Mouse (Mus musculus) effector memory CD4-positive, alpha-beta T cell, adult 5 months (primary cell): ENCODE measurements around the gene Psd. TPM values are rescaled to one million over a fixed set of nuclear protein-coding genes. Genes with fewer than 3 reads are reported as not detected.

Experiments used
- polyA plus RNA-seq: library from polyadenylated mRNA; unstranded; fragments of 100-300 nt; shearing (Covaris generic); gene quantifications from one replicate; pipeline ENCODE4 v1.2.1, GENCODE M21; 2017

Psd gene
- 8.8 TPM for polyA plus RNA-seq

DNA sequence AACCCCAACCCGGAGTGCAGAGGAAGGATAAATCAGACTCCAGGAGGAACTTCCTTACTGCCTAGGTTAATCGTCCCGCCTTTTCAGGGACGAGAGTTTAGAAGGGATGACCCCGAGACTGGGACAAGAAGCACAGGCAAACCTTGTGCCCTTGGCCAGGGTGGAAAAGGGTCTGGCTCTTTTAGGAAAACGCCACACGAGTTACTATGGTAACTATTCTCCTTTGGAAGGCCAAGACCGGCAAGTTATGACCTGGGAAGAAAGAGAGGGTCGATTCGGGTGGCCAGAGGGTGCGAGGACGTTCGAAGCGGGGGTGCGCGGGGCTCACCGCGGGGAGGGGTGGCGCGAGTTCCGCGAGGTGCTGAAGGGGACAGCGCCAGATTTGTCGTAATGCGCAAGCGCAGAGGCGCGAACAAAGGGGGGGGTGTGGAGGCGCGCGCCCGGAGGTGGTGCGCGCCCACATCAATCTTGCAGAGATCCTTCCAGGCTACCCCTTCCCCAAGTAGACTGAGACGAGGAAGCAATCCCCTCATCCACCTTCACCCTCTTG lies at the start of gene Psd:
Psd (minus strand) TSS at position 401 of the 550 bp plus-strand sequence.

DNA sequence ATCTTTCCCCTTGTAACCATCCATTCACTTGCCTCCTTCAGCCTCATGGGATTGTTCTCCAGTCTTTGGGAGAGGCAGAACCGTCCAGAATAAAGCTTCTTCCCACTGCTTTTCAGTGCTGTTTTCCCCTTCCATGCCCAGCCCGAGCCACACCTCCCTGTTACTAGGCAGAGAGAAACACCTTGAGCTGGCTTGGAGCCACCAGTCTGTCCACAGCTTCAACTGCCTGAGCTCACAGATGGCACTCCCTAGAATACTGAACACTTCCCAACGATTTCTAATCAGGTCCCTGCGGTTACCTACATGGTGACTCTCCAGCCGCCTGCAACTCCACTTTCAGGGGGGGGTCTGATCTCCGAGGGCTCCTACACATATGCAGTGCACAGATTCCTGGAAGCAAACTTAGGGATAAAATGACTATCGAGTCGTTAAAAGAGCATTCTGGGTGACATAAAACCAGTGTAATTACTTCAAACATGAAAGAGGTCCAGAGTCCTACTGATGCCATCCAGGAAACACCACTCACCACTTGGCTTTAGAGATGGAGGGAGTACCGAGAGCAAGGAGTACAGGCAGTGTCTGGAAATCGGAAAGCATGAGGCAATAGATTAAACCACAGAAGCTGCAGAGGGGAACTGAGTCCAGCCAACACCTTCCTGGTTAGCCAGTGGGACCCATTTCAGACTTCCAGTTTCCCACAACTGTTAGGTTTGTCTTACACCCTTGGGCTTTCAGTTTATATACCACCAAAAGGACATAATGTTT lies 23.4 kb upstream of the Psd start, which contains the start of gene 2310034G01Rik:
2310034G01Rik (minus strand) TSS at position 135 of the 765 bp plus-strand sequence.

DNA sequence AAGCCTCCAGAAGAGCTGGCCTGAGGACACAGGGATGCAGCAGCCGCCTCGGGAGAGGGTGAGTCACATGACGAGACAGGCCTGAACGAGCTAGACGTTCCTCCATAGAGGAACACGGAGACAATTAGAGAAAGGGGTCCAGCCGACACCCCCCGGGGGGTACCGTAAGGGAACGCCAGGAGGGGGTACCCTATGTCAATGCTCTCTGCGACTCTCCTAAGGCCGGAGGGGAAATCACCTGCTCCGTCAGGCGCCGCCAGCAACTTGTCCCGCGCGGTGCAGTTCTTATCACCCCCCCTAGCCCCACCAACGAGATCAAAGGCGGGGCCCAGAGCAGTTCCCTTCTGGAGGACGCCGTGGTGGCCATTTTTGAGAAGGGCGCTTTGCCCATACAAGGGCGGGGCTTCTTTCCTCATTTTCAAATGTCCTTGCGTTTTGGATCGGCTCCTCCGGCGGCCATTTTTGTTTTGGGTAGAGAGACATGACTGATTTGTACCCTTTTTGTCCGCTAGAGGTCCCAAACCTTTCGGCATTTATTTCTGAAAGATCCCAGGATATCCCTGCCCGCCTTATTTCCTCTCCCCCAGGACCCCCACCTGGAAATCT lies 11.5 kb upstream of the Psd start, which contains the start of gene Cuedc2:
Cuedc2 (minus strand) TSS at position 372 of the 606 bp plus-strand sequence.

DNA sequence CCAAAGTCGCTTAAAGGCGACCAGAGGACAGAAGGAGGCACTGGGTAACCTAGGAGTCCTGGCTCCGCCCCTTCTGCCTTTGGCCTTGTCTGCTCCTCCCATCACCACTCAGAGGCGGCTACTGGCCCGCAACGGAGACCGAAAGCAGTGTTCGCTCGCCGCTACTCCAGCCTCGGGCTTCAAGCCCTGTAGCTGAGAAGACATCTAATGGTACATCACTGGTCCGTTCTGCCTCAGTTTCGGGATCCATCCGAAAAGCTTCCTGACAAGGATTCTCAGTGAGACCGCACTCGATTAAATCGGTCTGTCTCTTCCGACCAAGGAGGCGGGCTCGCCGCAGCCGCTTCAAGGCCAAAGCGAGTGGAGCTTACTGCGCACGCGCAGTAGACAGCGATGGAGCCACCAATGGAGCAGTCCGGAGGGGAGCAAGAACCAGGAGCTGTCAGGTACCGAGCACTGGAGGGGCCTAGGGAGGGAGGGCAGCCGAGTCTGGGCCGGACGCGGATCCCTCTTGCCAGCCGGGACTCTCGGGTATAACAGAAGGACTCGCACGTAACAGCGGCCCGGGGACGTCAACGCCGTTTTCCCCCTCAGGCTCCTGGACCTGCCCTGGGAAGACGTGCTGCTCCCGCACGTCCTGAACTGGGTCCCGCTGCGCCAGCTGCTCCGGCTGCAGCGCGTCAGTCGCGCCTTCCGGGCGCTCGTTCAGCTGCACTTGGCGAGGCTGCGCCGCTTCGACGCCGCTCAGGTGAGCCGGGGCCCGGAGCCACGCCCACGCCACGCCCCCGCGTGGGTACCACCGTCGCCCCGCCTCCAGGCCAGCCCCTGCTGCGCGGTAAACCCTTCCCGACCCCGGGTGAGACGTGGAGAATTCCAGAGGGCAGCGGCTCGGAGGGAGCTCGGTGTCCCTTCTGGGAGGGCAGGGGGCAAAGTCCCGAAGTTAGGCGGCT lies 1.4 kb upstream of the Psd start, which contains the start of gene Fbxl15:
Fbxl15 (plus strand) TSS at position 104 of the 950 bp plus-strand sequence.

DNA sequence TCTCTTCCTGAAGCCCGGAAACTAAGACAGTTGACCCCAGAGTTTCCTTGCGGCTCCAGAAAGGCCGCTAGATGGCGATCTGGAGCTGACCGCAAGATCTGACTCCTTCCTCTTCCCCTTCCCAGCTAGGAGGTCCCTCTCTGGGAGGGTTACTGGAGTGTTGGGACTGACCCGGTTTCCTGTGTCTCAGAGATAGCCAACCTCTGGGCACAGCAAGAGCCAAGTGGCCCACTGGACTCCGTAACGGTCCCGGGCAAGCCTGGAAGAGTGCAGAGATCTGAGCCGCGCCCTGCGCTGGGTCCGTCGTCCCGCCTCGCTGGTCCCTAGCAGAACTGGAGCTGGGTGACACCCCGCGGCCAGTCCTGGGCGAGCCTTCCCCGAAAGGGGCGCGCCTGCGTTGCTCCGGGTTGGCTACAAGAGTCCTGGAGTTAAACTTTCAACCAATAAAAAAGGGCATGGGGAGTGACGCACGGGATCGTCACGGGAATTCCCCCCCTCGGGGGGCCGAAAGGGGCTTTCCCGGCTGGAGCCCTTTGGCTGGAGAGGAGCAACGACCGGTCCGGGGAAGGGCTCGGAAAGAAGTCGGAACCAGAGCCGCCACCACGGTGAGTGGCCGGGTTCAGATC lies 22.6 kb downstream of the Psd start, which contains the start of gene Nfkb2:
Nfkb2 (plus strand) TSS at position 105 of the 626 bp plus-strand sequence.

Other genes starting within 250 kb of the Psd start
- not detected for gene Elovl3, start 195.3 kb downstream of the Psd start, polyA plus RNA-seq
- not detected for gene Pitx3, start 178.8 kb downstream of the Psd start, polyA plus RNA-seq
- 67.5 TPM for gene Gbf1, start 174.6 kb downstream of the Psd start, polyA plus RNA-seq
- gene Nfkb2, start 22.8 kb downstream of the Psd start, polyA plus RNA-seq, result 249 TPM
- gene Fbxl15, start 1.0 kb upstream of the Psd start, polyA plus RNA-seq, result 10.5 TPM
- gene Cuedc2, start 11.5 kb upstream of the Psd start, polyA plus RNA-seq, result 16.6 TPM
- gene Mfsd13a, start 14.0 kb upstream of the Psd start, polyA plus RNA-seq, result 12.0 TPM
- gene 2310034G01Rik, start 23.1 kb upstream of the Psd start, polyA plus RNA-seq, result not detected
- 87.1 TPM for gene Actr1a, start 68.6 kb upstream of the Psd start, polyA plus RNA-seq
- gene Sufu, start 69.7 kb upstream of the Psd start, polyA plus RNA-seq, result 33.5 TPM
- 80.2 TPM for gene Trim8, start 174.5 kb upstream of the Psd start, polyA plus RNA-seq
- 15.2 TPM for gene Arl3, start 246.0 kb upstream of the Psd start, polyA plus RNA-seq
- gene Sfxn2, start 246.2 kb upstream of the Psd start, polyA plus RNA-seq, result 10.4 TPM